Mouse (Mus musculus) kidney, adult 9 months (tissue): ENCODE measurements around the gene Vgll1.

Experiments used
- DNase-seq: peaks from one replicate; pipeline ENCODE4 v3.0.0; 2022

The Vgll1 gene

GRCm38 (mm10) chrX:57087806-57088205, at the start of gene Vgll1:
Vgll1 (plus strand) TSS chrX:57088106.
- no peak for DNase-seq

GRCm38 (mm10) chrX:57042774-57043173, 45.1 kb upstream of the Vgll1 start, which contains the start of gene Brs3:
Brs3 (plus strand) TSS chrX:57043074.
- DNase-seq: no peak

- DNase-seq: no peak
Observed at GRCm38 (mm10) chrX:57043869-57044268, 44.0 kb upstream of the Vgll1 start.

DNA sequence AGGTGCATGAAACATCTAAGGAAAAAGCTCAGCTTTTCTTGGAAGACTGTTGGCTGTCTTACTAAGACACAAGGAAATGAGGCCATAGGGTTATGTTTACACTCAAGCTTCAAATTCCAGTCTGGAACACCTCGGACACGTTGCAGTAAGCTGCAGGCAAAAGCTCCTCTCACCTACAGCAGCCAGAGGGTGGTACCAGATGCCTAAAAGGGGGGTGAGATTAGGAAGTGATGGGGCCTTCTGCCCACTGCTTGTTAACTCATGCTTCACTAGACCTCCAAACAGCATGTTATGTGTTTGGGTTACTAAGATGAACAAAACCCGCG, 35.1 kb upstream of the Vgll1 start:
- no peak for DNase-seq

- peak; percentile 84 for DNase-seq
Observed at GRCm38 (mm10) chrX:57053174-57053992, 34.5 kb upstream of the Vgll1 start, which contains the start of gene Htatsf1. Htatsf1 (plus strand) TSS chrX:57053583.

DNA sequence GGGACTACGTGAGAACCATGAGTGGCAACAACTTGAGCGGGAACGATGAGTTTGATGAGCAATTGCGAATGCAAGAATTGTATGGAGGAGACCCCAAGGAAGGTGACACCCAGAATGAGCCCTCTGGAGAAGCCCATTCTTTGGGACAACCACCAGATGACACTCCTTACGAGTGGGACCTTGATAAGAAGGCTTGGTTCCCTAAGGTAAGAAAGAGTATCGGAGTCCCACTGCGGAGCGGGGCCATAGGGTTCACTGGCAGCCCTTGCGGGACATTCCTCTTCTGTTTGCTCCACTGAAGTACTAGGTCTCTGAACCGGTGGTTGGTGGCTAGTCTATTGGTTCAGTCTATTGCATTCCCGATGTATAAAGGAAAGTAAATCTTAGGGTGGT, 33.9 kb upstream of the Vgll1 start:
- no peak for DNase-seq

- no peak for DNase-seq
Observed at GRCm38 (mm10) chrX:57081496-57081895, 6.4 kb upstream of the Vgll1 start.

DNA sequence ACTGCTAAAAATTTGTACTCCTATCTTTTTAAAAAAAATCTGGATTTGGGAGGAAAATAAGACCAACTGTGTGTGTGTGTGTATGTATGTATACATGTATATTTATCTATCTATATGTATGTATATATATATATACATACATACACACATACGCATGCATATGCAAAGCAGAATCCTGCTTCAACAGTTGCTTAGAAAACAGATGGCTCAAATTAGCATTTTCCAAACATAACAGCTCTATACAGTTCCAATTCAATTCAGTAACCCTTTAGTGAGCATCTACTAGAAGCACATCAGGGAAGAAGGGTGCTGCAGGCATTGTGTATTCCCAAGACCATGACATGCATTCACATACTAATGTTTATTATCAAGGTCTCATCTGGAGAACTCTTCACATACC, 15.5 kb downstream of the Vgll1 start:
- no peak for DNase-seq

- DNase-seq: no peak
Observed at GRCm38 (mm10) chrX:57106956-57107355, 19.1 kb downstream of the Vgll1 start.

DNA sequence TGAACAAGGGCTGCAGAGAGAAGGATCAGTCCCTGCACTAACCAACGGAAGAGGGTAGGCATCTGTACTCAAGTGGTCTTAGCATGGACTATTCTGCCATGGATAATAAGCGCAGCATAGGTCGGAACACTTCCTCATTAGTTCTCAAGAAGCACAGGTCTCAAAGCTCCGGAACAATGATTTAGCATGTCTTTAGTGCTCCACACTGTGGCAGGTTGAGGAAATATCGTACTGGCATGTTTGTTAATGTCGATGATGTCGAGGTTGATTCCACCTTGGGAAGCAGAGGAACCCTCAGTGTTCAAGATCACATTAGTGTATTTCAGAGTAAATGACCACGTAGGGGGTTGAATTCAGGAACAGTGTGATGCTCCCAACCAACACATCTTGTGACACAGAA, 30.2 kb downstream of the Vgll1 start:
- no peak for DNase-seq

GRCm38 (mm10) chrX:57120768-57121167, 32.9 kb downstream of the Vgll1 start:
- no peak for DNase-seq

DNA sequence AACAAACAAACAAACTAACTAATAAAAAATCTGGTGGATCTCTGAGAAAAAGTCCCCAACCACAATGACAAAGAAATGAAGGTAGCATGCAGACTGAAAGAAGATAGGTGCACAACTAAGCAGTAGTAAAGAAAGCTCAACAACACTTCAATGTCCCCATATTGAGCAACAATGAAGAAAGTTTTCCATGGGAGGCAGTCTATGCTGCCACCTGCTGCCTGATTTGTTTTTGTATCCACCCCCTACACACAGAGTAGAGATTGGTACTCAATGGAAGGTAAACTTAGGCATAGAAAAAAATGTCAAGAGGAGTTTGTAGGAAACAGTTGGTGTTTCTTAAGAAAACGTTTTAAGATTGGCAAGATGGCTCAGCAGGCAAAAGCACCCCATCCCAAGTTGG, 42.7 kb downstream of the Vgll1 start:
- peak; percentile 2 for DNase-seq

- no peak for DNase-seq
Observed at GRCm38 (mm10) chrX:57137627-57138026, 49.7 kb downstream of the Vgll1 start.

DNA sequence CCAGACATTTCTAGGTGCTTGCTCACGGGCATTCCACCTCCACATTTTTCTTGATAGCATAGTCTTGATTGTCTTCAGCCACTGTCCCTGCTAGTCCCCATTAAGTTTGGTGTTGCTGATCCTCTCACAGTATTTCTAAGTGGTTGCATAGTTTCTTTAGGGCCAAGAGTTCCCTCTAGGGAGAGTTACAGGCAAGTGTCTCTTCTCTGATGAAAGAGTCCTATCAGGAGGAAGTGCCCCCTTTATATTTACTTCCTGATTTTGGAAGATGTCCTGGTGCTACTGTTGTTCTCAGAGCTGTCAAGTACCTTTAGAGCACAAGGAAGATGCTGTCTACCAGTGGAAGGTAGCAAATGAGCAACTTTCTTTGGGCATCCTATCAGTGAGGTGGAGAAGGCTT, 65.6 kb downstream of the Vgll1 start:
- DNase-seq: no peak
